Mouse (Mus musculus): Measurements from ENCODE around the gene Adgra1.

DNA sequence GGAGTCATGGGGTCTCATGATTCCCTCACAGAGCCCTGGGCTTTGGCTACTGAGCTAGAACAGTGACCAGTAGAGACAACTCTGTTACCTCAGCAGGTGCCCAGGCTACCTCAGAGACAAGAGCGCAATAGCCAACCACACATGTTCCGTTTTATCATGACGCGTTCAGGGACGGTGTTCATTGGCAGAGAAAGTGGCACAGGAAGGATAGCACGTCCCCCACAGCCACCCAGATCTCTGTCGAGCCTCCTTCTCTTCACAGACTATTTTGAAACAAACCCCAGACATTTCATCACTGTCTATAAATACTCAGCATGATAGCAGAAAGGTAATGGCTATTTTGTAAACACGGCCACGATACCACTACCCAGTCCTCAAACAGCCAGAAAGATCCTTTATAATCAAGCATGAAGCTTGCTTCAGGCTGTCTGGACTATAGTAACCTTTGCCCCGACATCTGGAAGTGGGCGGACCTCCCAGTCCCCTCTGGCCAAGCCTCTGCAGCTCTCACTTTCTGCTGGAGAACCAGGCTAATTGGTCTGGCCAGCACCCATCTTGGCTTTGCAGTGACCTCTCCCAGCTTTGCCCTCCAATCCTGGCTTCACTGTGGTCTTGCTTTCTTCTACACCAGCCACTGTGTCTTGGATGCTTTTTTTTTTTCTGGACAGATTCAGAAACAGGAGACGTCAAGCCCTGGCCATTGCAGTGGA, 11.5 kb upstream of the Adgra1 start:
- no peak for TF ChIP-seq CTCF (conservative IDR thresholded peaks at IDR 0.05; ENCODE audit: low read length)
- no peak for TF ChIP-seq NANOG (IDR thresholded peaks at IDR 0.05; ENCODE audit: borderline replicate concordance, low read length)

Measured in E14TG2a.4 (cell line).